Mouse (Mus musculus) B cell, adult 62 days (primary cell): ENCODE data around the gene S1pr1. TPM values are rescaled to one million over a fixed set of nuclear protein-coding genes. Genes with fewer than 3 reads are reported as not detected.

Experiments used
- total RNA-seq: library from RNA; stranded (reverse); gene quantifications from 4 replicates; pipeline ENCODE4 v1.2.4, GENCODE M21; 2023

Gene S1pr1
- total RNA-seq: 319 to 331 TPM (median 325 TPM) in 4 replicates

DNA sequence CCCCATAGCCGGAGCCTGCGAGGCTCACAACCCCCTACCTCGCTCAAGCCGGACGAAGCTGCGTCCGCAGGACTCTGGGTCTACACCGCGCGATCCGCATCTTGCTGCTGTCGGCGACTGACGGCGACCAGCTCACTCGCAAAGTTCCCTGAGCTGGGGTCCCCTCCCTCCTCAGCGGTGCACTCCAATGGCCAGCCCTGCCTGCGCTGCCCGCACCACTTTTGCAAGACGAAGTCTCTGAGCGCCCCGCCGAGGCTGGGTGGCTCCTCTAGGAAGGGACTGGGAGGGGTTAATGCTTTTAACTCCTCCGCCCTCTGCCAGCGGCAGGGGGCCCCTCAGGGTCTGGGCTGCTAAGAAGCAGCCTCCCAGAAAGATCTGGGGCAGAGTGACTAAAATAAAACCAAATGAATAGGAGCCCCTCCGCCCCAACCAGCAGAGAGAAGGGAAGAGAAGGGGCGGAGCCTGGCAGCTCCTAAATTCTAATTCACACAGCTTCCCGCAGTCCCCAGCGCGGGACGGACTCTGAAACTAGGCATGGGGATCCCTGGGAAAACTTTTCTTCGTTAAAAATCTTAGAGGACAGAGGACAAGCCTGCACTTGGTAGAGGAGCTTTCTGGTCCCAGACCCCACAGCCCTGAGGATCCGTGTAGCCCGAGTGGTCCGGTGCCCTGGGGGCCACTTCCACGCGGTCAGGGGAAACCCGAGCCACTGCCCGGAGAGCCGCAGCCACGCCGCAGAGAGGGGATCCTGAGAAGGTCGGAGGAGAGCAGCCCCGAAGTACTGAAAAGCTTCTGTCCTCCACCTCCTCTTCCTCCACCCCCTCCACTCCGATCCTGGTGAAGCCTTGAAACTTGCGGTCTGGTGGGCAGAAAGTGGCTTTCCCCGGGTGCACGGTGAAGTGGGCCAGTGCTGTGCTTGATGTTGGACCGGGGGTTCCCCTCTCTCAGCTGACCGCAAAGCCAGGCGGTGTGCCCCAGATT lies at the start of gene S1pr1:
Gene S1pr1, minus strand, starts transcription at position 402 of the 981 bp plus-strand sequence.

Other genes with a start within 250 kb of the S1pr1 start
- 56.2 to 58.6 TPM (median 56.9 TPM) in 4 replicates for gene Dph5, start 172.8 kb upstream of the S1pr1 start, total RNA-seq